Mouse (Mus musculus) midbrain, postnatal 0 days (tissue): ENCODE data around the gene Ggn. TPM values are rescaled to one million over a fixed set of nuclear protein-coding genes. Genes with fewer than 3 reads are reported as not detected.
"Not testable (repeated sequence)": the region's sequence is repeated elsewhere in the genome, so short reads cannot be mapped to it uniquely, and the experiment has no call there.

Experiments used
- ATAC-seq: fragments of 200-750 bp; cut with Nextera tagmentation; 2 replicates; pipeline ENCODE4 v1.8.0; 2017; ENCODE audit warnings: moderate number of reproducible peaks, mild to moderate bottlenecking, moderate TSS enrichment, moderate library complexity; ENCODE audit not compliant: low FRiP score
- DNase-seq: peaks from one replicate; pipeline ENCODE4 v3.0.0-alpha.2; 2015; ENCODE audit warnings: low spot score
- H3K27ac ChIP-seq: fragments of 300-500 bp; sonication (generic); 2 replicates; pipeline ENCODE4 v1.5.1; 2014; ENCODE audit warnings: low read depth, mild to moderate bottlenecking, low read length, mixed read lengths
- H3K27me3 ChIP-seq: fragments of 300-500 bp; sonication (generic); 2 replicates; pipeline ENCODE4 v1.6.1; 2014; ENCODE audit warnings: low read length, control low read depth, mixed read lengths; ENCODE audit not compliant: insufficient read depth
- H3K36me3 ChIP-seq: fragments of 300-500 bp; sonication (generic); 2 replicates; pipeline ENCODE4 v1.6.1; 2014; ENCODE audit warnings: low read length, control low read depth, mixed read lengths; ENCODE audit not compliant: insufficient read depth
- H3K4me1 ChIP-seq: fragments of 300-500 bp; sonication (generic); 2 replicates; pipeline ENCODE4 v1.6.1; 2014; ENCODE audit warnings: mild to moderate bottlenecking, control low read depth, antibody characterized with exemption, low read length, mixed read lengths; ENCODE audit not compliant: insufficient read depth
- H3K4me2 ChIP-seq: fragments of 300-500 bp; sonication (generic); 2 replicates; pipeline ENCODE4 v1.6.1; 2014; ENCODE audit warnings: low read depth, mild to moderate bottlenecking, low read length, mixed read lengths; ENCODE audit not compliant: poor library complexity, severe bottlenecking
- H3K4me3 ChIP-seq: fragments of 300-500 bp; sonication (generic); 2 replicates; pipeline ENCODE4 v1.5.1; 2014; ENCODE audit warnings: low read depth, mild to moderate bottlenecking, low read length, moderate library complexity
- H3K9ac ChIP-seq: fragments of 300-500 bp; sonication (generic); replicated peaks from 2 replicates; pipeline ENCODE4 v1.6.1; 2014; ENCODE audit warnings: mild to moderate bottlenecking, low read length, moderate library complexity, mixed read lengths; ENCODE audit not compliant: poor library complexity, severe bottlenecking
- H3K9me3 ChIP-seq: fragments of 300-500 bp; sonication (generic); 2 replicates; pipeline ENCODE4 v1.6.1; 2016; ENCODE audit warnings: low read length, control low read depth
- CTCF ChIP-seq: IDR thresholded peaks from 2 replicates; pipeline ENCODE4 v1.5.1; 2016; ENCODE audit warnings: antibody characterized with exemption, mild to moderate bottlenecking
- WGBS: fragments of 180-500 bp; shearing (Covaris S2); extraction: QIAGEN DNeasy Blood & Tissue Kit; methylation state at CpG from one replicate; pipeline ENCODE4 v1.1.7; 2014; 5-methylcytosine and 5-hydroxymethylcytosine counted together
- polyA plus RNA-seq: library from polyadenylated mRNA; unstranded; fragments of >200 nt; fragmentation: Nextera tagmentation; extraction: Ambion mirVana; gene quantifications from 2 replicates; pipeline ENCODE4 v1.2.1, GENCODE M21; 2015
- total RNA-seq: library from RNA; depleted of rRNA; stranded (reverse); fragments of >200 nt; gene quantifications from 2 replicates; pipeline ENCODE4 v1.2.3, GENCODE M21; 2014

Ggn gene
- total and polyA plus RNA-seq, 2 experiments from 2014 or later, result 0.35 to 0.49 TPM

- TF ChIP-seq CTCF, result peak; percentile 71
- no peaks in the 10 kb centered on the region for H3K27me3 ChIP-seq
- H3K4me2 ChIP-seq, result no peak overlapping the region
- ATAC-seq (no peak), DNase-seq (peak; percentile 24)
- WGBS, result 32% methylated on average over 2 of the region's 2 CpGs
- no peaks in the 10 kb centered on the region for H3K36me3 ChIP-seq
- H3K4me1 ChIP-seq, result peaks cover 3% of the 10 kb centered on the region; the same call in 1 of the 2 replicates
- no peaks in the 10 kb centered on the region for H3K9me3 ChIP-seq
- H3K9ac ChIP-seq, result no peak overlapping the region
- H3K27ac ChIP-seq, result no peak overlapping the region
- H3K4me3 ChIP-seq, result no peak overlapping the region
Observed at GRCm38 (mm10) chr7:29128725-29129124, 41.3 kb upstream of the Ggn start.

GRCm38 (mm10) chr7:29134230-29134629, 35.8 kb upstream of the Ggn start:
- H3K4me3 ChIP-seq, result peak overlapping the region; percentile 16; the same call in 1 of the 2 replicates
- H3K4me2 ChIP-seq, result peak overlapping the region; percentile 56
- TF ChIP-seq CTCF, result no peak
- no peak overlapping the region for H3K27ac ChIP-seq
- no peaks in the 10 kb centered on the region for H3K4me1 ChIP-seq
- no peak overlapping the region for H3K9ac ChIP-seq
- no peaks in the 10 kb centered on the region for H3K36me3 ChIP-seq
- DNase-seq, result peak; percentile 3
- no peaks in the 10 kb centered on the region for H3K27me3 ChIP-seq
- no peaks in the 10 kb centered on the region for H3K9me3 ChIP-seq
- ATAC-seq, result no peak
- WGBS, result 6% methylated on average over 3 of the region's 4 CpGs

- TF ChIP-seq CTCF, result no peak
- no peak within 1 kb of the TSS for H3K27ac ChIP-seq
- under 1% methylated on average over 11 of the region's 20 CpGs for WGBS
- no peaks in the 10 kb centered on the region for H3K4me1 ChIP-seq
- H3K4me3 ChIP-seq, result peak within 1 kb of the TSS; percentile 16; the same call in 1 of the 2 replicates
- no peaks in the 10 kb centered on the region for H3K27me3 ChIP-seq
- H3K9me3 ChIP-seq, result no peaks in the 10 kb centered on the region
- no peak within 1 kb of the TSS for H3K9ac ChIP-seq
- ATAC-seq (no peak), DNase-seq (peak; percentile 4)
- H3K4me2 ChIP-seq, result peak within 1 kb of the TSS; percentile 56
- no peaks in the 10 kb centered on the region for H3K36me3 ChIP-seq
Observed at GRCm38 (mm10) chr7:29134693-29135386, 35.2 kb upstream of the Ggn start, which contains the start of gene Rasgrp4. Gene Rasgrp4, plus strand, starts transcription at chr7:29134851.

GRCm38 (mm10) chr7:29137429-29137828, 32.6 kb upstream of the Ggn start:
- Histone ChIP-seq H3K4me2 (no peak overlapping the region), H3K27ac (no peak overlapping the region), H3K9ac (no peak overlapping the region), H3K27me3 (no peaks in the 10 kb centered on the region), H3K9me3 (no peaks in the 10 kb centered on the region), H3K4me1 (no peaks in the 10 kb centered on the region), H3K36me3 (no peaks in the 10 kb centered on the region), H3K4me3 (no peak overlapping the region)
- TF ChIP-seq CTCF, result no peak
- no peak for ATAC-seq
- WGBS, result 45% methylated on average over 16 of the region's 16 CpGs
- DNase-seq, result no peak

GRCm38 (mm10) chr7:29139237-29139636, 30.8 kb upstream of the Ggn start:
- not testable (repeated sequence) for H3K27me3 ChIP-seq, H3K9ac ChIP-seq, H3K4me1 ChIP-seq, DNase-seq, H3K4me2 ChIP-seq, H3K9me3 ChIP-seq, H3K27ac ChIP-seq, ATAC-seq, H3K36me3 ChIP-seq, H3K4me3 ChIP-seq
- 92% methylated on average over 3 of the region's 4 CpGs for WGBS

- Histone ChIP-seq H3K4me1 (no peaks in the 10 kb centered on the region), H3K27ac (no peak overlapping the region), H3K9me3 (no peaks in the 10 kb centered on the region), H3K4me3 (no peak overlapping the region), H3K36me3 (no peaks in the 10 kb centered on the region), H3K9ac (no peak overlapping the region), H3K4me2 (no peak overlapping the region), H3K27me3 (no peaks in the 10 kb centered on the region)
- whole genome bisulfite sequencing, result 89% methylated on average over 8 of the region's 8 CpGs
- DNase-seq, result no peak
- no peak for ATAC-seq
- TF ChIP-seq CTCF, result no peak
Observed at GRCm38 (mm10) chr7:29141416-29141815, 28.6 kb upstream of the Ggn start.
